Mouse (Mus musculus) heart, adult 9 months (tissue): Measurements from ENCODE around the gene Ptpn12.
A peak's percentile ranks its signal among the peaks of the same experiment; 100 is the strongest.

ENCODE experiments used
- DNase-seq, 2 experiments: peaks; one replicate each; pipeline ENCODE4 v3.0.0; 2022; ENCODE audit warnings: low spot score in 2 of 2

The Ptpn12 gene

GRCm38 (mm10) chr5:21055820-21056531 lies at the start of gene Ptpn12:
Gene Ptpn12 (minus strand): TSS chr5:21055911.
- DNase-seq: peak; percentile 98 to 99

GRCm38 (mm10) chr5:21091179-21091578 lies 35.5 kb upstream of the Ptpn12 start:
- peak in 1 of 2 experiments; percentile 13 for DNase-seq

GRCm38 (mm10) chr5:21057217-21057616 lies 1.5 kb upstream of the Ptpn12 start:
- DNase-seq: no peak

GRCm38 (mm10) chr5:21056595-21056994 lies 884 bp upstream of the Ptpn12 start:
- DNase-seq: no peak

- DNase-seq: peak; percentile 39 to 69
Measured at GRCm38 (mm10) chr5:21055071-21055819, 466 bp downstream of the Ptpn12 start.

- peak; percentile 88 to 89 for DNase-seq
Measured at GRCm38 (mm10) chr5:21054472-21055070, 1.1 kb downstream of the Ptpn12 start.

GRCm38 (mm10) chr5:21053571-21054307 lies 2.0 kb downstream of the Ptpn12 start:
- no peak for DNase-seq

GRCm38 (mm10) chr5:21052521-21052920 lies 3.2 kb downstream of the Ptpn12 start:
- DNase-seq: no peak

GRCm38 (mm10) chr5:21050770-21051122 lies 5.0 kb downstream of the Ptpn12 start:
- no peak for DNase-seq

- no peak for DNase-seq
Measured at GRCm38 (mm10) chr5:21050061-21050769, 5.5 kb downstream of the Ptpn12 start.

GRCm38 (mm10) chr5:21049006-21049405 lies 6.7 kb downstream of the Ptpn12 start:
- DNase-seq: no peak

GRCm38 (mm10) chr5:21047114-21047513 lies 8.6 kb downstream of the Ptpn12 start:
- no peak for DNase-seq

GRCm38 (mm10) chr5:21046150-21047048 lies 9.3 kb downstream of the Ptpn12 start:
- no peak for DNase-seq

GRCm38 (mm10) chr5:21045462-21045861 lies 10.2 kb downstream of the Ptpn12 start:
- DNase-seq: no peak

GRCm38 (mm10) chr5:21038100-21038499 lies 17.6 kb downstream of the Ptpn12 start:
- DNase-seq: no peak

GRCm38 (mm10) chr5:21035689-21036480 lies 19.8 kb downstream of the Ptpn12 start:
- peak in 1 of 2 experiments; percentile 38 for DNase-seq

- DNase-seq: no peak
Measured at GRCm38 (mm10) chr5:21034388-21034966, 21.2 kb downstream of the Ptpn12 start.

GRCm38 (mm10) chr5:21033382-21034056 lies 22.2 kb downstream of the Ptpn12 start:
- DNase-seq: no peak

GRCm38 (mm10) chr5:21032626-21033025 lies 23.1 kb downstream of the Ptpn12 start:
- DNase-seq: no peak
